Mouse (Mus musculus): ENCODE measurements around the gene Urah.

DNA sequence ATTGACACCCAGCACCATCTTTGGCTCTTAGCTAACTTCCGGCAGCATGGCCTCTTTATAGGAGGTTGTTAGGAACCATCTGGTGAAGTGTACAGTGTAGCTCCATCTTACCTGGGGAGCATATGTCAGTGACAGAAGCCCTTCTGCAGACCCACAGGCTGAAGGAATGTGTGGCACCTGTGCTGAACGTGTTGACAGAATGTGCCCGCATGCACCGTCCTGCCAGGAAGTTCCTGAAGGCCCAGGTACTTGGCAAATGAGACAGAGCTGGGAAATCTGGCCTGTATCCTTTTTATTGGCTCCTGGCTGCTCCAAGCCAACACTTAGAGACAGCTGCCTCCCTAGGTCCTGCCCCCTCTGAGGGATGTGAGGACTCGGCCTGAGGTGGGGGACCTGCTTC is 25.9 kb downstream of the Urah start:
- TF ChIP-seq POLR2A (IDR thresholded peaks at IDR 0.05; ENCODE audit: insufficient read depth, low read depth, low read length) = no peak
- TF ChIP-seq CTCF (IDR thresholded peaks at IDR 0.05; ENCODE audit: insufficient read depth, low read depth, low read length) = no peak

All from olfactory bulb, adult 2 months (tissue).